Mouse (Mus musculus): ENCODE results near the gene Pebp1.

- TF ChIP-seq CTCF (IDR thresholded peaks at IDR 0.05; ENCODE audit: low read depth, low read length) (no peak), POLR2A (IDR thresholded peaks at IDR 0.05; ENCODE audit: extremely low read depth, insufficient read depth, low read length) (no peak)
Measured at GRCm38 (mm10) chr5:117306826-117307225, 19.4 kb upstream of the Pebp1 start.

Measured in liver, adult 2 months (tissue).